Mouse (Mus musculus) macrophage (primary cell): ENCODE measurements around the gene Rnf157. TPM values are rescaled to one million over a fixed set of nuclear protein-coding genes. Genes with fewer than 3 reads are reported as not detected.
A peak's percentile ranks its signal among the peaks of the same experiment; 100 is the strongest.

ENCODE experiments used
- H3K27ac ChIP-seq: fragments of 350-480 bp; formaldehyde crosslinking; 2 replicates; pipeline ENCODE4 v1.9.0; 2021
- H3K36me3 ChIP-seq: fragments of 350-480 bp; formaldehyde crosslinking; 2 replicates; pipeline ENCODE4 v1.9.0; 2021; ENCODE audit errors: inconsistent target
- H3K4me3 ChIP-seq: fragments of 350-480 bp; formaldehyde crosslinking; 2 replicates; pipeline ENCODE4 v1.9.0; 2021; ENCODE audit errors: inconsistent target
- H3K79me2 ChIP-seq: fragments of 350-480 bp; formaldehyde crosslinking; 2 replicates; pipeline ENCODE4 v1.9.0; 2021; ENCODE audit errors: inconsistent target
- WGBS: methylation state at CpG from one replicate; pipeline ENCODE4 v1.1.7; 2026; ENCODE audit warnings: inconsistent platforms; ENCODE audit not compliant: missing documents; 5-methylcytosine and 5-hydroxymethylcytosine counted together
- polyA plus RNA-seq: library from polyadenylated mRNA; stranded (reverse); fragments of 250-400 nt; gene quantifications from 3 replicates; pipeline ENCODE4 v1.2.4, GENCODE M21; 2018; ENCODE audit warnings: inconsistent platforms
- total RNA-seq, 78 experiments: library from RNA; depleted of rRNA; stranded (reverse); fragments of 250-400 nt; gene quantifications; 1 replicate in 9 of 78; 2 replicates in 24 of 78; 3 replicates in 43 of 78; 4 replicates in 2 of 78; pipeline ENCODE4 v1.2.4; 2018; ENCODE audit warnings: inconsistent platforms in 56 of 78

The Rnf157 gene
- 10 to 100 TPM in 22 of 26 experiments, 1 to 10 TPM in 4; 3.1 to 61.4 (median 29.3) TPM for total RNA-seq (2018; cell fraction: chromatin; rRNA removed)
- total RNA-seq (2018; cell fraction: cytosol; rRNA removed), result 10 to 100 TPM; 10.5 to 18.6 (median 14.5) TPM
- 10 to 100 TPM in 20 of 26 experiments, 1 to 10 TPM in 6; 6.5 to 53.5 (median 18.2) TPM for total RNA-seq (2018; cell fraction: nucleus; rRNA removed)
- polyA plus RNA-seq, result 12.1 to 23.4 TPM (median 14.0 TPM) in 3 replicates

- Histone ChIP-seq H3K4me3 (peak within 1 kb of the TSS; percentile 43), H3K36me3 (no peaks in the 10 kb centered on the region), H3K79me2 (peaks cover 42% of the 10 kb centered on the region), H3K27ac (no peak within 1 kb of the TSS)
- WGBS, result 3% methylated on average over 69 of the region's 82 CpGs
Observed at GRCm38 (mm10) chr11:116412904-116413630, at the start of gene Rnf157. TSS of gene Rnf157 (minus strand) at chr11:116413032.

- no peak overlapping the region for H3K27ac ChIP-seq
- H3K4me3 ChIP-seq, result no peak overlapping the region
- H3K79me2 ChIP-seq, result no peaks in the 10 kb centered on the region
- H3K36me3 ChIP-seq, result no peaks in the 10 kb centered on the region
- 80% methylated on average over 4 of the region's 4 CpGs for WGBS
Observed at GRCm38 (mm10) chr11:116459786-116460185, 47.0 kb upstream of the Rnf157 start.

DNA sequence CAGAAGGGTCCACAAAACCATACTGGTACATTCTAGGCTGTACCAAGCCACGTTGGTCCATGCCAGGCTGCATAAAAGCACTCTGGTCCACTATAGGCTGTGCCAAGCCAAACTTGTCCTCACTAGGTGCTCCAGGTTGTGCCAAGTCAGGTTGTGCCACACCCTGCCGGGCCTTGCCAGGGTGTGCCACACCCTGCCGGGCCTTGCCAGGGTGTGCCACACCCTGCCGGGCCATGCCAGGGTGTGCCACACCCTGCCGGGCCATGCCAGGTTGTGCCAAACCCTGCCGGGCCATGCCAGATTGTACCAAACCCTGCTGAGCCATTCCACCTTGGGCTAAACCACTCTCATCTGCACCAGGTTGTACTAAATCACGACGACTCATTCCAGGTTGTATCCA, 43.4 kb upstream of the Rnf157 start:
- no peaks in the 10 kb centered on the region for H3K79me2 ChIP-seq
- H3K4me3 ChIP-seq, result no peak overlapping the region
- H3K36me3 ChIP-seq, result no peaks in the 10 kb centered on the region
- 95% methylated on average over 8 of the region's 8 CpGs for WGBS
- H3K27ac ChIP-seq, result no peak overlapping the region

DNA sequence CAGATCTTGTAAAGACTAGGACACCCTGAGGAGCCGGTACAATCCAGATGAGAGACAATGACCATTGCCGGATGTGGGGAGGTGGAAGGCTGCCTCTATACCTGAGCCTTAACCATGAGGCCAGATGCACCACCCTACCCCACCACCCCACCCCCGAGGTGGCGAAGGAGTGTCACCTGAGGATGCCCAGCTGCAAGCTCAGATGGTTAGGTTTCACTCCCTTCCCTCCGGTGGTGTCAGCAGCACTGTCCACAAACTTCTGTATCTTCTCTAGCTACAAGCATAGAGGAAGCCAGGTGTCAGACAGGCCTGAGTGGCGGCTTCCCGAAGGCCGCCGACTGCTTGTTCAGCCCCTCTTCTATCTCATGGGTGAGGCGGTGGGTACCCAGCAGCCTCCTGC, 41.1 kb upstream of the Rnf157 start:
- no peaks in the 10 kb centered on the region for H3K36me3 ChIP-seq
- H3K79me2 ChIP-seq, result no peaks in the 10 kb centered on the region
- H3K27ac ChIP-seq, result no peak overlapping the region
- no peak overlapping the region for H3K4me3 ChIP-seq
- 87% methylated on average over 10 of the region's 10 CpGs for whole genome bisulfite sequencing

GRCm38 (mm10) chr11:116449341-116449740, 36.5 kb upstream of the Rnf157 start:
- Histone ChIP-seq H3K36me3 (no peaks in the 10 kb centered on the region), H3K4me3 (no peak overlapping the region)
- WGBS, result 98% methylated on average over 3 of the region's 3 CpGs

GRCm38 (mm10) chr11:116447822-116448221, 35.0 kb upstream of the Rnf157 start:
- H3K36me3 ChIP-seq, result no peaks in the 10 kb centered on the region
- no peak overlapping the region for H3K4me3 ChIP-seq
- WGBS, result 81% methylated on average over 4 of the region's 5 CpGs
- no peak overlapping the region for H3K27ac ChIP-seq
- H3K79me2 ChIP-seq, result no peaks in the 10 kb centered on the region

More at GRCm38 (mm10) chr11:116449341-116449740, 36.5 kb upstream of the Rnf157 start:
- no peaks in the 10 kb centered on the region for H3K79me2 ChIP-seq
- no peak overlapping the region for H3K27ac ChIP-seq

DNA sequence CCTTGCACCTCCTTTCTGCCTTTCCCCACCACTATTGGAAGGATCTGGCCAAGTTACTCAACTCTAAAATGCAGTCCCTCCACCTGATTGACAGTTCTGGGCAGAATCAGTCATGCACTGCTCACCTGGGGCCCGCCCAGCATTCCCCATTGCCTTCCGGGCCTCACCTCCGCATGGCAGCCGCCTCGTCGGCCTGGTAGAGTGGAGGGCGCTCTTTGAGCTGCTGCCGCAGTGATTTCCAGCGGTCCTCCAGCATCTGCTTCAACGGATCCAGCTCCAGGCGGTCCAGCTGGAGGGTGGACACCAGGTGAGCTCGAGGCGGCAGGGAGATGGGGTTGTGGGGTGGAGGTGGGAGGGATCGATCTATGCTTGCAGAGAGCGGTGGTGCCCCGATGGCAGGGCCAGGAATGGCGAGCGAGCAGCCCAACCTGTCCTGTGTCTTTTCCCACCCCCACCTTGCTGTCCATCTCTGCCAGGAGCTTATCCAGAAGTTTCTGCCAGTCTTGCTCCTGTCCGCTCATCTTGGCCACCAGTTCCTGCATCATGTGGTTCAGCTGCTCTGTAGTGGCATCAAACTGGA, 33.6 kb upstream of the Rnf157 start:
- 32% methylated on average over 16 of the region's 19 CpGs for WGBS
- no peaks in the 10 kb centered on the region for H3K79me2 ChIP-seq
- H3K36me3 ChIP-seq, result no peaks in the 10 kb centered on the region
- no peak overlapping the region for H3K4me3 ChIP-seq
- H3K27ac ChIP-seq, result no peak overlapping the region

- Histone ChIP-seq H3K79me2 (no peaks in the 10 kb centered on the region), H3K36me3 (no peaks in the 10 kb centered on the region), H3K4me3 (no peak overlapping the region), H3K27ac (no peak overlapping the region)
- 58% methylated on average over 16 of the region's 16 CpGs for WGBS
Observed at GRCm38 (mm10) chr11:116445596-116446307, 32.9 kb upstream of the Rnf157 start.

GRCm38 (mm10) chr11:116443935-116444334, 31.1 kb upstream of the Rnf157 start:
- Histone ChIP-seq H3K4me3 (no peak overlapping the region), H3K27ac (no peak overlapping the region), H3K36me3 (no peaks in the 10 kb centered on the region), H3K79me2 (no peaks in the 10 kb centered on the region)
- 100% methylated on average over 6 of the region's 6 CpGs for WGBS

DNA sequence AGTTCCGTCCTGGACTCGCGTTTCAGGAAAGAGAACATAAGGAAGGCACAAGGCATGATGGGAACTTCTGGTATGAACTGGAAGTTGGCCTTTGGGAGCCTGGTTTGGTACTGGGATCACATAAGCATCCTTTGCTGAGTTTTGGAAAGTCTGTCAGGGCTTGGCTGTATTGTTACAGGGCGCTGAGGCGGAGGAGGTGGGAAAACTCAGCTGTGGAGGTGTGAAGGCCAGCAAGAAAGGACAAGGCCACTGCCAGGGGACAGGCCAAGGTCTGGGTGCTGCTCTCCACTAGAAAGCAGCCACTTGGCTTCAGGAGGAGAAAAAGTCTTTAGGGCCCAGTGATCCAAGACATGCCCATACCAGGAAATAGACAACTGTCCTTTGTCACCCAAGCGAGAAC, 30.5 kb upstream of the Rnf157 start:
- H3K36me3 ChIP-seq, result no peaks in the 10 kb centered on the region
- no peak overlapping the region for H3K27ac ChIP-seq
- WGBS, result 98% methylated on average over 6 of the region's 6 CpGs
- H3K79me2 ChIP-seq, result no peaks in the 10 kb centered on the region
- H3K4me3 ChIP-seq, result no peak overlapping the region

GRCm38 (mm10) chr11:116442867-116443177, 30.0 kb upstream of the Rnf157 start:
- peaks cover 1% of the 10 kb centered on the region for H3K79me2 ChIP-seq
- WGBS, result 94% methylated on average over 6 of the region's 6 CpGs
- no peak overlapping the region for H3K27ac ChIP-seq
- H3K4me3 ChIP-seq, result no peak overlapping the region
- no peaks in the 10 kb centered on the region for H3K36me3 ChIP-seq

DNA sequence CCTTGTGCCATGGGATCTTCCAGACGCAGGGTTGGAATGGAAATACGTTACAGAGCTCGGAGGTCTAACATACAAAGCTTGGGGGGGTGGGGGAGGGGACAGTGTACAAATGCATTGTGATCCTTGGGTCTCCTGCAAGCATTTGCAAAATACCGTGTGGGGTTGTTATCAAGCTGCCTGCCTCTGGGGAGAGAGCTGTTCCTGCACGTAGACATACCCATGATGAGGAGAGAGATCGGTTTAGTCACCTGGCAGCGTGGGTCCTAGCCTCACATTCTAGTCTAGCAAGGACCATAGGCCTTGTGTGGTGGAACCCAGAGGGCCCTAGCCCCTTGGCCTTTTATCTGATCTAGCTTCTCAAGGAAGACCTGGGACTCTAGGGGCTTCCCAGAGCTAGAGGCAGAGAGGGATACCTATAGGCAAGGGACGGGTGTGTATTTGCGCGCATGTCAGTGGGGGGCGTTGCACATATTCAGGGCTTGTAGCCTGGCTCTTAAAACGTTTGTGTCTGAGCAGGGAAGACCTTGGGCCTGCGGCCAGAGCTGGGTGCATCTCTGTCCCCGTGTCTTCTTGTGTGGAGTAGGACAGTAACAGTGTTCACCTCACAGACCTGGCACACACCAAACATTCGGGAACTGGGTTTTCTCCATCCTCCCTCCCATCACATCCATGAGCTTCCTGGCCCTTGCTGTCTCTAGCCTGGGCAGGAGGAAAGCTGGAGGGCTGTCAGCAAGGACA, 29.5 kb upstream of the Rnf157 start:
- 92% methylated on average over 15 of the region's 15 CpGs for WGBS
- H3K27ac ChIP-seq, result no peak overlapping the region

DNA sequence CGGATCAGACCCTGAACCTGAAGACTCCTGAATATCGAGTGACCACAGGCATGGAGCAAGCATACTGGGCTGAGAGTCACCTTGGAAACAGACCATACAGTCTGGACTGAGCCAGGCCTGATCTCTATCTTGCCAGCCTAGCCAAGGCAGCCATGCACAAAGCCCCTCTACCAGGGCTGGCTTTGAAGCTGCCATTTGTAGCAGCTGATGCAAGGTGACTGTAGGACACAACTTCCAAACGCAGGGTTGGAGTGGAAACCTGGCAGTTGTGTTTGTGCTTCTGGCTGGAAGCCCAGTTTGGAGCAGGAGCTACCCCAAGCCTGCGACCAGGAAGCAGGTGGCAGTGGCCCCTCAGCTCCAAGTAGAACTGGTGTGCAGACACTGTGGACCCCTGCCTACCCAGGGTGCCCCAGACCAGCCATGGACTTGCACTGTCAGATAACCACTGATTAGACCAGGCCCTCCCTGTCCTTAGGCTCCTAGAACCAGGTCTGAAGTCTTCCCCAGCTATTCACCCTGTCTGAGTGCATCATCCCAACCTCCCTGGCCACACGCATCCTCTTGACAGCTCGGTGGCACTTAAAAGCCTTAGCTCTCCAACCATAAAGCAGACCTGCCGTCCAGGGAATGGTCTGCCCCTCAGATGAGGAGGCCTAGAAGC, 27.7 kb upstream of the Rnf157 start:
- Histone ChIP-seq H3K27ac (no peak overlapping the region), H3K79me2 (peaks cover 16% of the 10 kb centered on the region), H3K4me3 (no peak overlapping the region), H3K36me3 (no peaks in the 10 kb centered on the region)
- 79% methylated on average over 7 of the region's 7 CpGs for WGBS

More for the DNA sequence above, 29.5 kb upstream of the Rnf157 start:
- Histone ChIP-seq H3K36me3 (no peaks in the 10 kb centered on the region), H3K79me2 (peaks cover 6% of the 10 kb centered on the region), H3K4me3 (no peak overlapping the region)
